Mouse (Mus musculus) heart, postnatal 0 days (tissue): ENCODE data around the gene Gnai3. TPM values are rescaled to one million over a fixed set of nuclear protein-coding genes. Genes with fewer than 3 reads are reported as not detected.
A peak's percentile ranks its signal among the peaks of the same experiment; 100 is the strongest.

ENCODE experiments used
- ATAC-seq: fragments of 200-750 bp; cut with Nextera tagmentation; 2 replicates; pipeline ENCODE4 v1.8.0; 2017; ENCODE audit warnings: low read depth, moderate number of reproducible peaks, moderate library complexity; ENCODE audit not compliant: insufficient read depth
- DNase-seq: peaks from one replicate; pipeline ENCODE4 v3.0.0-alpha.2; 2016; ENCODE audit warnings: low spot score
- H3K27ac ChIP-seq: fragments of 300-500 bp; sonication (generic); 2 replicates; pipeline ENCODE4 v1.5.1; 2014; ENCODE audit warnings: low read depth, mild to moderate bottlenecking
- H3K27me3 ChIP-seq: fragments of 300-500 bp; sonication (generic); 2 replicates; pipeline ENCODE4 v1.6.1; 2014; ENCODE audit warnings: low read length, mixed read lengths; ENCODE audit not compliant: control insufficient read depth, insufficient read depth
- H3K36me3 ChIP-seq: fragments of 300-500 bp; sonication (generic); replicated peaks from 2 replicates; pipeline ENCODE4 v1.6.1; 2014; ENCODE audit warnings: low read length, mixed read lengths; ENCODE audit not compliant: control insufficient read depth, insufficient read depth
- H3K4me1 ChIP-seq: fragments of 300-500 bp; sonication (generic); 2 replicates; pipeline ENCODE4 v1.6.1; 2014; ENCODE audit warnings: antibody characterized with exemption; ENCODE audit not compliant: control insufficient read depth, insufficient read depth
- H3K4me2 ChIP-seq: fragments of 300-500 bp; sonication (generic); 2 replicates; pipeline ENCODE4 v1.6.1; 2014; ENCODE audit warnings: low read depth, mild to moderate bottlenecking, low read length, moderate library complexity
- H3K4me3 ChIP-seq: fragments of 300-500 bp; sonication (generic); 2 replicates; pipeline ENCODE4 v1.5.1; 2014; ENCODE audit warnings: low read depth, low read length
- H3K9ac ChIP-seq: fragments of 300-500 bp; sonication (generic); replicated peaks from 2 replicates; pipeline ENCODE4 v1.6.1; 2014; ENCODE audit warnings: low read depth, low read length, mixed read lengths
- H3K9me3 ChIP-seq: fragments of 300-500 bp; sonication (generic); replicated peaks from 2 replicates; pipeline ENCODE4 v1.6.1; 2016; ENCODE audit warnings: low read length; ENCODE audit not compliant: control insufficient read depth
- CTCF ChIP-seq: IDR thresholded peaks from 2 replicates; pipeline ENCODE4 v1.5.1; 2016; ENCODE audit warnings: antibody characterized with exemption, control low read depth, low read depth
- EP300 ChIP-seq: IDR thresholded peaks from 2 replicates; pipeline ENCODE4 v1.6.1; 2016; ENCODE audit warnings: antibody characterized with exemption, low read depth
- WGBS: fragments of 180-500 bp; shearing (Covaris S2); extraction: QIAGEN DNeasy Blood & Tissue Kit; methylation state at CpG from one replicate; pipeline ENCODE4 v1.1.7; 2014; 5-methylcytosine and 5-hydroxymethylcytosine counted together
- polyA plus RNA-seq: library from polyadenylated mRNA; unstranded; fragments of >200 nt; fragmentation: Nextera tagmentation; extraction: Ambion mirVana; gene quantifications from 2 replicates; pipeline ENCODE4 v1.2.1, GENCODE M21; 2015
- total RNA-seq: library from RNA; depleted of rRNA; stranded (reverse); fragments of >200 nt; gene quantifications from 2 replicates; pipeline ENCODE4 v1.2.3, GENCODE M21; 2014; ENCODE audit warnings: low replicate concordance

The Gnai3 gene
- total and polyA plus RNA-seq, 2 experiments from 2014 or later = 30.2 to 35.8 TPM

DNA sequence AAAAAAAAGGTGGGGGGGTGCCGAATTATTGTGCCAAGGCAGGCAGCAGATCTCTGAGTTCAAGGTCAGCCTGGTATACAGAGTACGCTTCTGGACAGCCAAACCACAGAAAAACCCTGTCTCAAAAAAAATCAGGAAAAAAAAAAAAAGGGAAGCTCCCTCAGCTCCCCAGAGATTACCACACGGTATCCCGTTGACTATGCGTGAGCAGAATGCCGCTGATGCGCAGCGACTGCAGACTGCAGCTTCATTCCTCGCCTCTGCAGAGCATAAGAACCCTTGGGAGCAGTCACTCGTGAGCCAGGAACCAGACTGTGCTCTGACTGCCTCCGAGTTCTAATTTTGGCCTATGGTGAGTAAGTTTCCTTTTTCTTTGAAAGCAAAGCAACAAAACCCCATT, 11.2 kb downstream of the Gnai3 start:
- Histone ChIP-seq H3K9me3 (no peaks in the 10 kb centered on the region), H3K4me1 (peaks cover 14% of the 10 kb centered on the region), H3K9ac (no peak overlapping the region), H3K36me3 (peaks cover under 1% of the 10 kb centered on the region; the same call in 1 of the 2 replicates), H3K4me2 (no peak overlapping the region), H3K27me3 (no peaks in the 10 kb centered on the region), H3K27ac (no peak overlapping the region), H3K4me3 (no peak overlapping the region)
- WGBS = 50% methylated on average over 11 of the region's 11 CpGs
- no peak for DNase-seq
- no peak for TF ChIP-seq EP300
- TF ChIP-seq CTCF = no peak
- ATAC-seq = no peak

DNA sequence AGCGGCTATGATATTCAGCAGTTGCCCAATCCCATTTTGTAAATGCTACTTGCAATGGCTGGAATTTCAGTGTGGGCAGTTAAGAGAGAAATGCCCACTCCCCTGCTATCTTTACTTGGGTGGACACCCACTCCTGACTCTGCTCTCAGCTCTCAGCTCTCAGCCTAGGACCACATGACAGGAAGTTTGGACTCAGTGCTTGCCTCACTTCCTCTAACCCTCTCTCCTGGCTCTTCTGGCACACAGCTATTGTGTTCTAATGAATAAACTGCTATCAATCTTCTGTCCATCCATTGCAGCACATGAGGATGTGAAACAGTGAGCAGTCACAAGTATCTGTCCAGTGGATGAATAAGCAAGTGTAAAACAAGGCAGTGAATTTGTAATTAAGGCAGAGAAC, 13.5 kb downstream of the Gnai3 start:
- ATAC-seq (no peak), DNase-seq (no peak)
- no peak overlapping the region for H3K9ac ChIP-seq
- H3K36me3 ChIP-seq = no peaks in the 10 kb centered on the region; the same call in 1 of the 2 replicates
- H3K27me3 ChIP-seq = no peaks in the 10 kb centered on the region
- H3K4me2 ChIP-seq = no peak overlapping the region
- no peaks in the 10 kb centered on the region for H3K9me3 ChIP-seq
- 59% methylated on average over 1 of the region's 1 CpGs for whole genome bisulfite sequencing
- no peak for TF ChIP-seq EP300
- TF ChIP-seq CTCF = no peak
- peaks cover 18% of the 10 kb centered on the region for H3K4me1 ChIP-seq
- H3K4me3 ChIP-seq = no peak overlapping the region
- H3K27ac ChIP-seq = peak overlapping the region; percentile 36

- peak; percentile 41 for DNase-seq
- H3K4me1 ChIP-seq = peaks cover 18% of the 10 kb centered on the region
- WGBS = 29% methylated on average over 1 of the region's 1 CpGs
Measured at GRCm38 (mm10) chr3:108131821-108132220, 14.1 kb downstream of the Gnai3 start.

GRCm38 (mm10) chr3:108131216-108131615, 14.7 kb downstream of the Gnai3 start:
- Histone ChIP-seq H3K4me1 (peaks cover 18% of the 10 kb centered on the region), H3K4me2 (no peak overlapping the region), H3K9ac (no peak overlapping the region), H3K9me3 (no peaks in the 10 kb centered on the region), H3K4me3 (no peak overlapping the region), H3K27ac (no peak overlapping the region), H3K27me3 (no peaks in the 10 kb centered on the region), H3K36me3 (no peaks in the 10 kb centered on the region; the same call in 1 of the 2 replicates)
- no peak for DNase-seq
- 86% methylated on average over 5 of the region's 5 CpGs for WGBS
- TF ChIP-seq EP300 = no peak
- TF ChIP-seq CTCF = no peak
- ATAC-seq = no peak

More at GRCm38 (mm10) chr3:108131821-108132220, 14.1 kb downstream of the Gnai3 start:
- H3K9ac ChIP-seq = no peak overlapping the region
- H3K36me3 ChIP-seq = no peaks in the 10 kb centered on the region; the same call in 1 of the 2 replicates
- no peak overlapping the region for H3K4me3 ChIP-seq
- no peak for TF ChIP-seq EP300
- no peak for TF ChIP-seq CTCF
- peak; percentile 78; the same call in 1 of the 2 replicates for ATAC-seq
- no peaks in the 10 kb centered on the region for H3K27me3 ChIP-seq
- H3K4me2 ChIP-seq = no peak overlapping the region
- no peaks in the 10 kb centered on the region for H3K9me3 ChIP-seq
- H3K27ac ChIP-seq = peak overlapping the region; percentile 36

DNA sequence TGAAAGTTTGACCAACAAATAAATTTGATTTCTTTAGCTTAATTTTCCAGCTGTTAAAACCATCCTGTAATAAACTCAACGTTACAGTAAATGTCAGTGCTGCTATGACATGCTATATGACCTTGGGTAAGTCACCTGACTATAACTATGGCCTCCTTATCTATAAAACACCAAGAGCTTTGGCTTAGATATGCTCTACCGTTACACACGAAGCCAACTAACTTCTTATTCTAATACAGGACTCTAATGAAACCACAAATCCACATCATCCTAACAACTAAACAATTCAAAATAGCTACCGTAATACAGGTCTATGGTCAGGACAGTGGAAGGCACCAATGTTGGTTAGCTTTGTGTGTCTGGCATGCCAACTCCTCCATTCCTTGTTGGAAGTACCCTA, 16.1 kb downstream of the Gnai3 start:
- H3K9ac ChIP-seq = no peak overlapping the region
- TF ChIP-seq CTCF = no peak
- no peak for TF ChIP-seq EP300
- H3K4me3 ChIP-seq = no peak overlapping the region

DNA sequence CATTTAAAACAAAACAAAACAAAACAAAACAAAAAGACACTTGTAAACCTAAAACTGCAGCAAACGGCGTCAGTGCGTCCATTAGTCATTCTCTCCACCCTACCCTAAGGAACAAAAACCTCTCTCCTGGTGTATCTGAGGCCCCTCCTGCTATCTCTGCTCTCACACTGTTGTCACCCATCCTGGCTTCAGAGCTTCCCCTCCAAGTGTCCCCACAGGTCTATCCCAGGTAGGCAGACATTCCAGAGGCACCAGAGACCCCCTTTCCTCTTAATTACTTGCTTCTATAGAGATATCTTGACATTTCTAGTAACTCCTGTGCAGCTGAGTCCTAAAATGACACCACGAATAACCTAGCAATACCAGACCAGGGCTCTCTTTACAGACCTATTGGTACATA, 16.6 kb downstream of the Gnai3 start:
- TF ChIP-seq CTCF (no peak), EP300 (no peak)
- H3K27ac ChIP-seq = no peak overlapping the region
- 83% methylated on average over 4 of the region's 4 CpGs for WGBS
- no peaks in the 10 kb centered on the region for H3K36me3 ChIP-seq
- H3K4me1 ChIP-seq = peaks cover 18% of the 10 kb centered on the region
- no peak overlapping the region for H3K4me2 ChIP-seq
- no peak for ATAC-seq
- no peaks in the 10 kb centered on the region for H3K9me3 ChIP-seq
- no peak overlapping the region for H3K4me3 ChIP-seq
- no peak for DNase-seq
- H3K9ac ChIP-seq = no peak overlapping the region
- H3K27me3 ChIP-seq = no peaks in the 10 kb centered on the region

More for the DNA sequence above, 16.1 kb downstream of the Gnai3 start:
- 51% methylated on average over 4 of the region's 4 CpGs for WGBS
- no peak overlapping the region for H3K4me2 ChIP-seq
- H3K36me3 ChIP-seq = no peaks in the 10 kb centered on the region
- no peak for DNase-seq
- H3K27me3 ChIP-seq = no peaks in the 10 kb centered on the region
- H3K4me1 ChIP-seq = peaks cover 18% of the 10 kb centered on the region
- no peak for ATAC-seq
- H3K27ac ChIP-seq = no peak overlapping the region
- H3K9me3 ChIP-seq = no peaks in the 10 kb centered on the region
